10 mouse cellular contexts compared by ENCODE assay signal in the genomic region with DNA sequence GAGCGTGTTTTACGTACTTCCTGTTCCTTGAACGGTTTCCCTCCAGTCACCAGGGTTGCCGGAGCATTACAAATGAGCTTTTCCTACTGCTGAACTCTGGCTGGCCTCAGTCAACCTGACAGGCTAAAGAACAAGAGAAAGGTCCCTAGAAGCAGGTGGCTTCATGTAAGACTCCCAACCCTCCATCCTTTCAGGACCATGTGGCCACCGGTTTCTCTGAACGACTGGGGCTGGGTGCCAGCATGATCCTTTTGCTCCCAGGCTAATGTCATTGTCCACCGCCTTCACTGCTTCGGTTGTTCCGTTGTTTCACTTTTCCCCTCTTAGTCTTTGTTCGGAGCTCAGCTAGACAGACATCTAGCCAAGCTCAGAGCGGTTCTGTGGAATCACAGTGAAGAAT.
DNase-seq lines count a peak whose midpoint lies in the region; ATAC-seq and TF ChIP-seq lines count a peak whose summit lies in the region.
"Had no signal": no experiment of that assay in that cellular context is flagged by ENCODE, and none has a peak within 500 bp of the region (broad histone marks: within the 10 kb centered on the region; RNA-seq: fewer than 3 reads in every experiment).

No protein-coding gene starts in this region.

- TF ChIP-seq POLR2A in heart, adult 2 months (IDR thresholded peaks at IDR 0.05; ENCODE audit: insufficient read depth, low read depth, low read length): no peak

- no peak for TF ChIP-seq CTCF in heart, adult 2 months (IDR thresholded peaks at IDR 0.05)

- TF ChIP-seq EP300 in heart, adult 2 months (IDR thresholded peaks at IDR 0.05; ENCODE audit: insufficient read depth, low read depth, low read length): no peak

- H3K4me1 ChIP-seq in heart, adult 2 months (ENCODE audit: control insufficient read depth, insufficient read depth, low read length): peaks cover 2% of the 10 kb centered on the region
- no peaks in the 10 kb centered on the region for H3K4me1 ChIP-seq in heart, embryonic 10.5 days
- no peaks in the 10 kb centered on the region for H3K4me1 ChIP-seq in forebrain, embryonic 15.5 days
- H3K4me1 ChIP-seq in kidney, embryonic 15.5 days: peaks cover 5% of the 10 kb centered on the region; the same call in 1 of the 2 replicates
- no peaks in the 10 kb centered on the region for H3K4me1 ChIP-seq in midbrain, embryonic 12.5 days

- DNase-seq in heart, adult 2 months: peak; percentile 27 to 29
- DNase-seq in heart, embryonic 10.5 days (ENCODE audit: low spot score): no peak
- DNase-seq in urinary bladder, adult 2 months (ENCODE audit: low spot score): no peak
- DNase-seq in thymus, postnatal 14 days: no peak
- DNase-seq: layer of hippocampus, adult 9-11 months had no signal

- H3K36me3 ChIP-seq in heart, adult 2 months (ENCODE audit: control insufficient read depth, insufficient read depth, low read length): no peaks in the 10 kb centered on the region
- H3K36me3 ChIP-seq in heart, embryonic 10.5 days: no peaks in the 10 kb centered on the region
- no peaks in the 10 kb centered on the region for H3K36me3 ChIP-seq in forebrain, embryonic 15.5 days
- H3K36me3 ChIP-seq in kidney, embryonic 15.5 days: no peaks in the 10 kb centered on the region
- no peaks in the 10 kb centered on the region for H3K36me3 ChIP-seq in midbrain, embryonic 12.5 days

- no peaks in the 10 kb centered on the region for H3K27me3 ChIP-seq in heart, adult 2 months (ENCODE audit: control insufficient read depth, insufficient read depth, low read length)
- H3K27me3 ChIP-seq in heart, embryonic 10.5 days (ENCODE audit: insufficient read depth, poor library complexity, severe bottlenecking): no peaks in the 10 kb centered on the region
- H3K27me3 ChIP-seq in forebrain, embryonic 15.5 days: no peaks in the 10 kb centered on the region
- no peaks in the 10 kb centered on the region for H3K27me3 ChIP-seq in kidney, embryonic 15.5 days
- no peaks in the 10 kb centered on the region for H3K27me3 ChIP-seq in midbrain, embryonic 12.5 days

- 63% methylated on average over 11 of the region's 11 CpGs for WGBS in heart, adult 2 months
- 84% methylated on average over 11 of the region's 11 CpGs for whole genome bisulfite sequencing in heart, embryonic 10.5 days
- WGBS in forebrain, embryonic 15.5 days: 15% methylated on average over 11 of the region's 11 CpGs
- 39% methylated on average over 11 of the region's 11 CpGs for WGBS in kidney, embryonic 15.5 days
- WGBS in midbrain, embryonic 12.5 days: 28% methylated on average over 11 of the region's 11 CpGs

- peak overlapping the region; percentile 4 for H3K9ac ChIP-seq in heart, adult 2 months (ENCODE audit: low read depth, low read length)
- no peak overlapping the region for H3K9ac ChIP-seq in forebrain, embryonic 15.5 days (replicated peaks)
- H3K9ac ChIP-seq in kidney, embryonic 15.5 days: no peak overlapping the region
- H3K9ac ChIP-seq in midbrain, embryonic 12.5 days (replicated peaks): no peak overlapping the region

- H3K4me2 ChIP-seq in forebrain, embryonic 15.5 days (replicated peaks): 0 out of 2 replicates have a peak overlapping the region, but pooled peaks have one; percentile 14
- peak overlapping the region; percentile 8 for H3K4me2 ChIP-seq in kidney, embryonic 15.5 days
- peak overlapping the region; percentile 13; the same call in 1 of the 2 replicates for H3K4me2 ChIP-seq in midbrain, embryonic 12.5 days (replicated peaks)

- H3K79me2 ChIP-seq in heart, adult 2 months (replicated peaks; ENCODE audit: control insufficient read depth, insufficient read depth, low read length): no peaks in the 10 kb centered on the region

- ATAC-seq in forebrain, embryonic 15.5 days (replicated peaks): 0 out of 2 replicates have a peak, but pooled peaks have one; percentile 29
- ATAC-seq in kidney, embryonic 15.5 days (replicated peaks; ENCODE audit: low FRiP score): peak; percentile 60
- ATAC-seq in midbrain, embryonic 12.5 days (ENCODE audit: low FRiP score, low read depth): peak; percentile 34; the same call in 1 of the 2 replicates
- no peak for ATAC-seq in monocyte, adult 5-6 weeks (replicated peaks; ENCODE audit: insufficient number of reproducible peaks, low FRiP score, low TSS enrichment, poor library complexity, severe bottlenecking)

- H3K4me3 ChIP-seq in heart, adult 2 months: peak overlapping the region; percentile 15; the same call in 1 of the 2 replicates
- no peak overlapping the region for H3K4me3 ChIP-seq in heart, embryonic 10.5 days
- H3K4me3 ChIP-seq in forebrain, embryonic 15.5 days: no peak overlapping the region
- no peak overlapping the region for H3K4me3 ChIP-seq in kidney, embryonic 15.5 days (replicated peaks)
- no peak overlapping the region for H3K4me3 ChIP-seq in midbrain, embryonic 12.5 days
- H3K4me3 ChIP-seq: erythroblast, embryonic 14.5 days had no signal

- intact Hi-C loops in heart, adult 2 months (cut with DNase I): no loop called here

- H3K27ac ChIP-seq in heart, adult 2 months: peak overlapping the region; percentile 45
- no peak overlapping the region for H3K27ac ChIP-seq in heart, embryonic 10.5 days
- H3K27ac ChIP-seq in forebrain, embryonic 15.5 days (replicated peaks): no peak overlapping the region
- H3K27ac ChIP-seq in kidney, embryonic 15.5 days: peak overlapping the region; percentile 52
- no peak overlapping the region for H3K27ac ChIP-seq in midbrain, embryonic 12.5 days (replicated peaks)

- H3K9me3 ChIP-seq in heart, embryonic 10.5 days: no peaks in the 10 kb centered on the region
- H3K9me3 ChIP-seq in forebrain, embryonic 15.5 days: no peaks in the 10 kb centered on the region
- H3K9me3 ChIP-seq in kidney, embryonic 15.5 days (replicated peaks): no peaks in the 10 kb centered on the region
- H3K9me3 ChIP-seq in midbrain, embryonic 12.5 days: no peaks in the 10 kb centered on the region

Comparison
In these comparisons a context has a peak if more than half of its experiments do, and no peak if none do; other contexts are left out.
1. DNase-seq: peak in heart, adult 2 months (2 of 2); none in heart, embryonic 10.5 days (single experiment), urinary bladder, adult 2 months (single experiment) and thymus, postnatal 14 days (single experiment).
2. H3K27ac ChIP-seq: peak in heart, adult 2 months (single experiment) and kidney, embryonic 15.5 days (single experiment); none in heart, embryonic 10.5 days (single experiment), forebrain, embryonic 15.5 days (single experiment) and midbrain, embryonic 12.5 days (single experiment).
3. Peak in every context shown above with its lines, with median percentiles within 50 percentile points of each other: H3K4me2 ChIP-seq.